Mouse (Mus musculus) G1E (cell line): ENCODE measurements at regions not wholly inside any gene's neighbourhood (a gene's known extent, or its start where the extent isn't known, plus 50 kb on each side); places are given as distances from the start of the nearest gene placed in this dataset.

Experiments
- CTCF ChIP-seq: IDR thresholded peaks from 2 replicates; pipeline ENCODE4 v1.5.1; 2012; ENCODE audit warnings: low read depth, low read length, inconsistent platforms, mixed read lengths
- GATA1 ChIP-seq: IDR thresholded peaks from 2 replicates; pipeline ENCODE4 v1.6.1; 2012; ENCODE audit warnings: borderline replicate concordance, low read length, inconsistent platforms, mixed read lengths
- POLR2AphosphoS5 ChIP-seq: IDR thresholded peaks from 2 replicates; pipeline ENCODE4 v1.6.1; 2012; ENCODE audit warnings: low read depth, low read length, inconsistent platforms; ENCODE audit not compliant: insufficient replicate concordance
- TAL1 ChIP-seq: conservative IDR thresholded peaks from 2 replicates; pipeline ENCODE4 v1.6.1; 2012; ENCODE audit warnings: low read depth, low read length, inconsistent platforms, mixed read lengths

DNA sequence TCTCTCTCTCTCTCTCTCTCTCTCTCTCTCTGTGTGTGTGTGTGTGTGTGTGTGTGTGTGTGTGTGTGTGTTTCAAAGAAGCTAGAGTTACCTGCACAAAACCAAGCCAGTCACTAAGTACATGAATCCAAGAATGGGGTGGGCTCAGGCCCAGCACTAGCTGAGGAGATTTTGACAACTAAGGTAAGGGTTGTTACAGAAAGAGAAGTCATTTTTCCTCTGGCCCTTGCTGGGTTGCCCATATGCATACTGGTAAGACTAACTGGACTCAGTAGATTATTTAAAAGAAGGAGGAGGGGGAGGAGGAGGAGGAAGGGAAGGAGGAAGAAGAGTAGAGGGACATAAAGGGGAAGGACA lies 62.4 kb upstream of the Sv2b start:
- TF ChIP-seq CTCF (no peak), TAL1 (no peak), POLR2AphosphoS5 (no peak), GATA1 (no peak)
